Mouse (Mus musculus) hindbrain, embryonic 11.5 days (tissue): Measurements from ENCODE around the gene Thada. TPM values are rescaled to one million over a fixed set of nuclear protein-coding genes. Genes with fewer than 3 reads are reported as not detected.

Experiments used
- ATAC-seq: fragments of 200-750 bp; cut with Nextera tagmentation; 2 replicates; pipeline ENCODE4 v1.8.0; 2017; ENCODE audit warnings: mild to moderate bottlenecking, moderate TSS enrichment, moderate library complexity; ENCODE audit not compliant: low FRiP score
- DNase-seq: peaks from one replicate; pipeline ENCODE4 v3.0.0-alpha.2; 2015; ENCODE audit warnings: low spot score
- H3K27ac ChIP-seq: fragments of 300-500 bp; sonication (generic); 2 replicates; pipeline ENCODE4 v1.5.1; 2014; ENCODE audit warnings: mild to moderate bottlenecking, low read depth, low read length
- H3K27me3 ChIP-seq: fragments of 300-500 bp; sonication (generic); 2 replicates; pipeline ENCODE4 v1.6.1; 2014; ENCODE audit warnings: mild to moderate bottlenecking, low read length, moderate library complexity, mixed read lengths; ENCODE audit not compliant: control insufficient read depth, insufficient read depth
- H3K36me3 ChIP-seq: fragments of 300-500 bp; sonication (generic); 2 replicates; pipeline ENCODE4 v1.6.1; 2014; ENCODE audit warnings: mild to moderate bottlenecking, low read length, moderate library complexity, mixed read lengths; ENCODE audit not compliant: control insufficient read depth, insufficient read depth
- H3K4me1 ChIP-seq: fragments of 300-500 bp; sonication (generic); replicated peaks from 2 replicates; pipeline ENCODE4 v1.6.1; 2014; ENCODE audit warnings: low read length, mixed read lengths; ENCODE audit not compliant: control insufficient read depth, insufficient read depth
- H3K4me2 ChIP-seq: fragments of 300-500 bp; sonication (generic); replicated peaks from 2 replicates; pipeline ENCODE4 v1.6.1; 2014; ENCODE audit warnings: mild to moderate bottlenecking, low read depth, low read length
- H3K4me3 ChIP-seq: fragments of 300-500 bp; sonication (generic); 2 replicates; pipeline ENCODE4 v1.5.1; 2014; ENCODE audit warnings: low read depth, low read length
- H3K9ac ChIP-seq: fragments of 300-500 bp; sonication (generic); 2 replicates; pipeline ENCODE4 v1.6.1; 2014; ENCODE audit warnings: low read depth, low read length
- H3K9me3 ChIP-seq: fragments of 300-500 bp; sonication (generic); 2 replicates; pipeline ENCODE4 v1.6.1; 2016; ENCODE audit warnings: low read length; ENCODE audit not compliant: control insufficient read depth
- WGBS: fragments of 180-500 bp; shearing (Covaris S2); extraction: QIAGEN DNeasy Blood & Tissue Kit; methylation state at CpG from one replicate; pipeline ENCODE4 v1.1.7; 2014; 5-methylcytosine and 5-hydroxymethylcytosine counted together
- polyA plus RNA-seq: library from polyadenylated mRNA; unstranded; fragments of >200 nt; fragmentation: Nextera tagmentation; extraction: Ambion mirVana; gene quantifications from 2 replicates; pipeline ENCODE4 v1.2.1, GENCODE M21; 2014

Thada gene
- polyA plus RNA-seq, 1 experiment from 2014 or later: 13.1 TPM

GRCm38 (mm10) chr17:84166135-84166860 lies 299.7 kb downstream of the Thada start:
- H3K4me1 ChIP-seq: no peaks in the 10 kb centered on the region
- 88% methylated on average over 9 of the region's 9 CpGs for WGBS
- no peak overlapping the region for H3K4me3 ChIP-seq
- ATAC-seq: no peak
- H3K9ac ChIP-seq: no peak overlapping the region
- H3K27ac ChIP-seq: no peak overlapping the region
- no peaks in the 10 kb centered on the region for H3K27me3 ChIP-seq
- H3K4me2 ChIP-seq: no peak overlapping the region
- no peak for DNase-seq
- no peaks in the 10 kb centered on the region for H3K9me3 ChIP-seq
- H3K36me3 ChIP-seq: no peaks in the 10 kb centered on the region

- H3K9ac ChIP-seq: no peak overlapping the region
- no peak overlapping the region for H3K27ac ChIP-seq
- H3K27me3 ChIP-seq: no peaks in the 10 kb centered on the region
- ATAC-seq (no peak), DNase-seq (no peak)
- H3K9me3 ChIP-seq: no peaks in the 10 kb centered on the region
- H3K4me2 ChIP-seq: no peak overlapping the region
- H3K4me3 ChIP-seq: no peak overlapping the region
- no peaks in the 10 kb centered on the region for H3K4me1 ChIP-seq
- WGBS: 85% methylated on average over 3 of the region's 3 CpGs
- H3K36me3 ChIP-seq: no peaks in the 10 kb centered on the region
Measured at GRCm38 (mm10) chr17:84165735-84166134, 300.3 kb downstream of the Thada start.

GRCm38 (mm10) chr17:84164146-84164545 lies 301.9 kb downstream of the Thada start:
- H3K4me3 ChIP-seq: no peak overlapping the region
- H3K4me2 ChIP-seq: no peak overlapping the region
- 83% methylated on average over 8 of the region's 8 CpGs for WGBS
- H3K27ac ChIP-seq: no peak overlapping the region
- ATAC-seq: no peak
- no peak for DNase-seq
- H3K27me3 ChIP-seq: no peaks in the 10 kb centered on the region
- no peak overlapping the region for H3K9ac ChIP-seq
- H3K9me3 ChIP-seq: no peaks in the 10 kb centered on the region
- no peaks in the 10 kb centered on the region for H3K4me1 ChIP-seq
- H3K36me3 ChIP-seq: no peaks in the 10 kb centered on the region

- ATAC-seq (no peak), DNase-seq (no peak)
- no peak overlapping the region for H3K9ac ChIP-seq
- no peaks in the 10 kb centered on the region for H3K36me3 ChIP-seq
- no peaks in the 10 kb centered on the region for H3K4me1 ChIP-seq
- 84% methylated on average over 12 of the region's 12 CpGs for WGBS
- H3K4me2 ChIP-seq: no peak overlapping the region
- H3K27me3 ChIP-seq: no peaks in the 10 kb centered on the region
- no peaks in the 10 kb centered on the region for H3K9me3 ChIP-seq
- H3K4me3 ChIP-seq: no peak overlapping the region
- no peak overlapping the region for H3K27ac ChIP-seq
Measured at GRCm38 (mm10) chr17:84163066-84163785, 302.8 kb downstream of the Thada start.

GRCm38 (mm10) chr17:84162211-84162760 lies 303.7 kb downstream of the Thada start:
- no peaks in the 10 kb centered on the region for H3K9me3 ChIP-seq
- no peak overlapping the region for H3K4me2 ChIP-seq
- H3K4me1 ChIP-seq: 0 out of 2 replicates have a peak, but pooled peaks cover 2% of the 10 kb centered on the region
- H3K36me3 ChIP-seq: no peaks in the 10 kb centered on the region
- H3K9ac ChIP-seq: no peak overlapping the region
- DNase-seq (no peak), ATAC-seq (no peak)
- no peaks in the 10 kb centered on the region for H3K27me3 ChIP-seq
- WGBS: 89% methylated on average over 8 of the region's 8 CpGs
- H3K4me3 ChIP-seq: no peak overlapping the region
- no peak overlapping the region for H3K27ac ChIP-seq

- DNase-seq (no peak), ATAC-seq (no peak)
- H3K27me3 ChIP-seq: 0 out of 2 replicates have a peak, but pooled peaks cover 3% of the 10 kb centered on the region
- no peak overlapping the region for H3K9ac ChIP-seq
- H3K9me3 ChIP-seq: no peaks in the 10 kb centered on the region
- H3K4me3 ChIP-seq: no peak overlapping the region
- H3K36me3 ChIP-seq: no peaks in the 10 kb centered on the region
- no peak overlapping the region for H3K27ac ChIP-seq
- 0 out of 2 replicates have a peak, but pooled peaks cover 2% of the 10 kb centered on the region for H3K4me1 ChIP-seq
- 62% methylated on average over 6 of the region's 6 CpGs for WGBS
- H3K4me2 ChIP-seq: no peak overlapping the region
Measured at GRCm38 (mm10) chr17:84161231-84161854, 304.7 kb downstream of the Thada start.

GRCm38 (mm10) chr17:84158891-84159290 lies 307.1 kb downstream of the Thada start:
- no peak overlapping the region for H3K4me2 ChIP-seq
- H3K27ac ChIP-seq: no peak overlapping the region
- 51% methylated on average over 15 of the region's 15 CpGs for WGBS
- no peak for DNase-seq
- H3K27me3 ChIP-seq: 0 out of 2 replicates have a peak, but pooled peaks cover 3% of the 10 kb centered on the region
- ATAC-seq: no peak
- H3K4me1 ChIP-seq: 0 out of 2 replicates have a peak, but pooled peaks cover 2% of the 10 kb centered on the region
- H3K36me3 ChIP-seq: no peaks in the 10 kb centered on the region
- no peak overlapping the region for H3K4me3 ChIP-seq
- no peaks in the 10 kb centered on the region for H3K9me3 ChIP-seq
- H3K9ac ChIP-seq: no peak overlapping the region

- H3K9ac ChIP-seq: no peak overlapping the region
- 85% methylated on average over 12 of the region's 12 CpGs for WGBS
- H3K4me2 ChIP-seq: no peak overlapping the region
- ATAC-seq (no peak), DNase-seq (no peak)
- 0 out of 2 replicates have a peak, but pooled peaks cover 3% of the 10 kb centered on the region for H3K27me3 ChIP-seq
- no peaks in the 10 kb centered on the region for H3K9me3 ChIP-seq
- no peak overlapping the region for H3K4me3 ChIP-seq
- H3K36me3 ChIP-seq: no peaks in the 10 kb centered on the region
- H3K4me1 ChIP-seq: 0 out of 2 replicates have a peak, but pooled peaks cover 2% of the 10 kb centered on the region
- no peak overlapping the region for H3K27ac ChIP-seq
Measured at GRCm38 (mm10) chr17:84158461-84158795, 307.6 kb downstream of the Thada start.
